Mouse (Mus musculus) gastrocnemius, postnatal 25 days (tissue): ENCODE measurements around the gene Slc35d1. TPM values are rescaled to one million over a fixed set of nuclear protein-coding genes. Genes with fewer than 3 reads are reported as not detected.
"Not testable (repeated sequence)": the region's sequence is repeated elsewhere in the genome, so short reads cannot be mapped to it uniquely, and the experiment has no call there.

Experiments used
- DNase-seq: peaks from one replicate; pipeline ENCODE4 v3.0.0; 2022
- total RNA-seq, 2 experiments: library from RNA; stranded (reverse); gene quantifications; 1 replicate in 1 of 2; 2 replicates in 1 of 2; pipeline ENCODE4 v1.2.3; 2021

Slc35d1 gene
- total RNA-seq, 2 experiments from 2014 or later, result 5.2 to 5.4 TPM

GRCm38 (mm10) chr4:103188786-103189640 is 26.0 kb downstream of the Slc35d1 start:
- DNase-seq, result no peak

- no peak for DNase-seq
These were observed 34.6 kb downstream of the Slc35d1 start for GRCm38 (mm10) chr4:103180300-103180888.

GRCm38 (mm10) chr4:103179581-103179980 is 35.4 kb downstream of the Slc35d1 start:
- no peak for DNase-seq

GRCm38 (mm10) chr4:103178635-103179318 is 36.2 kb downstream of the Slc35d1 start:
- peak; percentile 55 for DNase-seq

GRCm38 (mm10) chr4:103177681-103178080 is 37.3 kb downstream of the Slc35d1 start:
- no peak for DNase-seq

- DNase-seq, result peak; percentile 25
These were observed 41.0 kb downstream of the Slc35d1 start for GRCm38 (mm10) chr4:103174001-103174400.

- no peak for DNase-seq
These were observed 41.5 kb downstream of the Slc35d1 start for GRCm38 (mm10) chr4:103173507-103173906.

GRCm38 (mm10) chr4:103171256-103171655 is 43.7 kb downstream of the Slc35d1 start:
- no peak for DNase-seq

- DNase-seq, result not testable (repeated sequence)
These were observed 48.8 kb downstream of the Slc35d1 start for GRCm38 (mm10) chr4:103166198-103166597.

GRCm38 (mm10) chr4:103158781-103159180 is 56.2 kb downstream of the Slc35d1 start:
- no peak for DNase-seq

- DNase-seq, result no peak
These were observed 63.0 kb downstream of the Slc35d1 start for GRCm38 (mm10) chr4:103151946-103152345.

- peak; percentile 32 for DNase-seq
These were observed 68.6 kb downstream of the Slc35d1 start for GRCm38 (mm10) chr4:103146339-103146738.

- DNase-seq, result no peak
These were observed 78.0 kb downstream of the Slc35d1 start for GRCm38 (mm10) chr4:103136946-103137345.

- DNase-seq, result no peak
These were observed 88.4 kb downstream of the Slc35d1 start for GRCm38 (mm10) chr4:103126533-103126932.

- DNase-seq, result no peak
These were observed 91.4 kb downstream of the Slc35d1 start for GRCm38 (mm10) chr4:103123606-103124005.

GRCm38 (mm10) chr4:103123086-103123485 is 91.9 kb downstream of the Slc35d1 start:
- DNase-seq, result no peak

GRCm38 (mm10) chr4:103120874-103121389 is 94.0 kb downstream of the Slc35d1 start:
- no peak for DNase-seq

Other genes starting within 250 kb of the Slc35d1 start
- not detected for gene Tctex1d1, start 236.6 kb downstream of the Slc35d1 start, total RNA-seq
- gene Insl5, start 188.3 kb downstream of the Slc35d1 start, total RNA-seq, result not detected
- 10 to 100 TPM; 17.3 to 20.3 TPM for gene Mier1, start 100.8 kb downstream of the Slc35d1 start, total RNA-seq
- 1 to 10 TPM in 1 of 2 experiments, under 1 TPM in 1; 0.59 to 1.1 TPM for gene Wdr78, start 100.6 kb downstream of the Slc35d1 start, total RNA-seq
- not detected for gene 4921539E11Rik, start 75.7 kb upstream of the Slc35d1 start, total RNA-seq
- gene Oma1, start 98.6 kb upstream of the Slc35d1 start, total RNA-seq, result 10 to 100 TPM; 20.8 to 25.0 TPM